Mouse (Mus musculus): ENCODE measurements around the gene Sox30. TPM values are rescaled to one million over a fixed set of nuclear protein-coding genes. Genes with fewer than 3 reads are reported as not detected.

Sox30 gene
- total RNA-seq, 2 experiments from 2014 or later, result 0.24 to 0.30 TPM

Other genes with a start within 250 kb of the Sox30 start
- gene Clint1, start 128.3 kb upstream of the Sox30 start, total RNA-seq (2021), result 10 to 100 TPM; 44.6 to 45.7 TPM
- 1 to 10 TPM; 6.3 to 8.1 TPM for gene Lsm11, start 35.4 kb upstream of the Sox30 start, total RNA-seq (2021)
- gene Thg1l, start 24.8 kb upstream of the Sox30 start, total RNA-seq (2021), result 1 to 10 TPM; 6.4 to 9.8 TPM
- 1 to 10 TPM; 2.5 to 3.4 TPM for gene Gm12166, start 72.0 kb downstream of the Sox30 start, total RNA-seq (2021)
- 100 to 1,000 TPM; 115 to 153 TPM for gene Adam19, start 75.7 kb downstream of the Sox30 start, total RNA-seq (2021)
- under 1 TPM; 0.55 to 0.89 TPM for gene Nipal4, start 186.2 kb downstream of the Sox30 start, total RNA-seq (2021)

All from heart, postnatal 10 days (tissue).